Mouse (Mus musculus) midbrain, embryonic 13.5 days (tissue): Measurements from ENCODE around the gene Gm4763. TPM values are rescaled to one million over a fixed set of nuclear protein-coding genes. Genes with fewer than 3 reads are reported as not detected.
"Not testable (repeated sequence)": the region's sequence is repeated elsewhere in the genome, so short reads cannot be mapped to it uniquely, and the experiment has no call there.

Experiments used
- ATAC-seq: fragments of 200-750 bp; cut with Nextera tagmentation; 2 replicates; pipeline ENCODE4 v1.8.0; 2017; ENCODE audit warnings: mild to moderate bottlenecking, moderate TSS enrichment, moderate library complexity
- H3K27ac ChIP-seq: fragments of 300-500 bp; sonication (generic); 2 replicates; pipeline ENCODE4 v1.5.1; 2015; ENCODE audit warnings: inconsistent platforms, mild to moderate bottlenecking, moderate library complexity
- H3K27me3 ChIP-seq: fragments of 300-500 bp; sonication (generic); 2 replicates; pipeline ENCODE4 v1.6.1; 2015; ENCODE audit warnings: mild to moderate bottlenecking, inconsistent platforms
- H3K36me3 ChIP-seq: fragments of 300-500 bp; sonication (generic); 2 replicates; pipeline ENCODE4 v1.6.1; 2015; ENCODE audit warnings: mild to moderate bottlenecking, inconsistent platforms
- H3K4me1 ChIP-seq: fragments of 300-500 bp; sonication (generic); replicated peaks from 2 replicates; pipeline ENCODE4 v1.6.1; 2015; ENCODE audit warnings: inconsistent platforms
- H3K4me2 ChIP-seq: fragments of 300-500 bp; sonication (generic); replicated peaks from 2 replicates; pipeline ENCODE4 v1.6.1; 2015; ENCODE audit warnings: moderate library complexity, mild to moderate bottlenecking, inconsistent platforms
- H3K4me3 ChIP-seq: fragments of 300-500 bp; sonication (generic); replicated peaks from 2 replicates; pipeline ENCODE4 v1.5.1; 2015; ENCODE audit warnings: mild to moderate bottlenecking, inconsistent platforms
- H3K9ac ChIP-seq: fragments of 300-500 bp; sonication (generic); replicated peaks from 2 replicates; pipeline ENCODE4 v1.6.1; 2015; ENCODE audit warnings: mild to moderate bottlenecking, inconsistent platforms
- H3K9me3 ChIP-seq: fragments of 300-500 bp; sonication (generic); 2 replicates; pipeline ENCODE4 v1.6.1; 2016; ENCODE audit warnings: mild to moderate bottlenecking, inconsistent platforms
- WGBS: fragments of 180-500 bp; shearing (Covaris S2); methylation state at CpG from one replicate; pipeline ENCODE4 v1.1.7; 2015; 5-methylcytosine and 5-hydroxymethylcytosine counted together
- polyA plus RNA-seq: library from polyadenylated mRNA; unstranded; fragments of >200 nt; fragmentation: Nextera tagmentation; extraction: Ambion mirVana; gene quantifications from 2 replicates; pipeline ENCODE4 v1.2.1, GENCODE M21; 2015

Gene Gm4763
- polyA plus RNA-seq, 1 experiment from 2014 or later: not detected

DNA sequence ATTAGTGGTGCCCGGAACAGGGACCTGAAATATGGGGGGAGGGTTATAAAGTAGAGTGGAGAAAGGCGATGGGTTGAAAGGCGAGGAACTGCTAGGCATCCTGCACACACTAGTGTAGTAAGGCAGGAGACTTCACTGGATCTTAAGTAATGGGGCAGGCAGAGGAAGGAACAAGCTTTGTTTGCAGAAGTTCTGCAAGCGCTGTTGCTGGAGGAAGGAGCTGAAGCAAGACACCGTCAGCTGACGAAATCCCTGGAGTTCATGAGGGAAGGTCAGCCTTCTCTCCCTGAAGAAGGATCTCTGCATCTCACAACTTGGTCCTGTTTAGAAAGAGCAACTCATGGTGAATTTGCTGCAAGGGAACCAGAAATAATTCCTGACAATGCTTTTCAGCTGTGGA is 11.7 kb downstream of the Gm4763 start:
- no peaks in the 10 kb centered on the region for H3K36me3 ChIP-seq
- no peak overlapping the region for H3K4me3 ChIP-seq
- 81% methylated on average over 6 of the region's 6 CpGs for WGBS
- no peaks in the 10 kb centered on the region for H3K27me3 ChIP-seq
- no peak overlapping the region for H3K9ac ChIP-seq
- H3K4me1 ChIP-seq: 0 out of 2 replicates have a peak, but pooled peaks cover 5% of the 10 kb centered on the region
- H3K27ac ChIP-seq: no peak overlapping the region
- no peak overlapping the region for H3K4me2 ChIP-seq
- H3K9me3 ChIP-seq: no peaks in the 10 kb centered on the region
- no peak for ATAC-seq

- Histone ChIP-seq H3K36me3 (no peaks in the 10 kb centered on the region), H3K9me3 (no peaks in the 10 kb centered on the region), H3K4me3 (no peak within 1 kb of the TSS), H3K4me2 (no peak within 1 kb of the TSS), H3K4me1 (no peaks in the 10 kb centered on the region), H3K27me3 (no peaks in the 10 kb centered on the region), H3K27ac (no peak within 1 kb of the TSS), H3K9ac (no peak within 1 kb of the TSS)
- WGBS: 91% methylated on average over 14 of the region's 14 CpGs
- no peak for ATAC-seq
Observed at GRCm38 (mm10) chr7:24708832-24709292, 17.8 kb downstream of the Gm4763 start, which contains the start of gene BC049730. TSS of gene BC049730 (plus strand) at chr7:24709242.

- not testable (repeated sequence) for H3K4me2 ChIP-seq, H3K27me3 ChIP-seq, H3K9ac ChIP-seq, H3K36me3 ChIP-seq, H3K27ac ChIP-seq, ATAC-seq, H3K9me3 ChIP-seq, H3K4me3 ChIP-seq, H3K4me1 ChIP-seq
- 90% methylated on average over 9 of the region's 9 CpGs for WGBS
Observed at GRCm38 (mm10) chr7:24702841-24703240, 23.9 kb downstream of the Gm4763 start.

- WGBS: 89% methylated on average over 4 of the region's 4 CpGs
- not testable (repeated sequence) for H3K9ac ChIP-seq, H3K27me3 ChIP-seq, H3K4me3 ChIP-seq, H3K27ac ChIP-seq, H3K4me1 ChIP-seq, H3K36me3 ChIP-seq, H3K4me2 ChIP-seq, ATAC-seq, H3K9me3 ChIP-seq
Observed at GRCm38 (mm10) chr7:24697891-24698290, 28.8 kb downstream of the Gm4763 start.

GRCm38 (mm10) chr7:24692693-24693092 is 34.0 kb downstream of the Gm4763 start:
- H3K4me3 ChIP-seq, H3K9me3 ChIP-seq, H3K4me1 ChIP-seq, H3K27me3 ChIP-seq, H3K9ac ChIP-seq, H3K36me3 ChIP-seq, ATAC-seq, H3K4me2 ChIP-seq, H3K27ac ChIP-seq: not testable (repeated sequence)
- WGBS: 91% methylated on average over 3 of the region's 3 CpGs

DNA sequence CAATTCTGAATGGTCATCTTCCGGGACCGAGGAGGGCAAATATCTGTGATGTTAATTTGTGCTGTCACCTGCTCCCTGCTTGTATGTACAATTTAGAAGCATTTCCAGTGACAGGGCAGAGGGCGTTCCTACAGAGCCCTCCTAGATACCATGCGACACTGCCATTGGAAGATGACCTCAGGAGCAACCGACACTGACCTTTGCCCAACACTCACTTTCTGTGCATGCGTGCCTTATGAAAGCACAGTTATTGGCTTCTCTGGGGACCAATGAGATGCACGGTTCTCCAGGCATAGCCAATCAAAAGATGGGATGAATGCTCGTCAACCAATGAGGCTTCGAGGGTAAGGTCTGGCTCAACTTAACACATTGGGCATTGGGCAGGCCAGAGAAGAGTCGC is 39.2 kb downstream of the Gm4763 start:
- H3K27ac ChIP-seq, H3K9me3 ChIP-seq, H3K4me1 ChIP-seq, H3K36me3 ChIP-seq, H3K4me3 ChIP-seq, H3K9ac ChIP-seq, H3K4me2 ChIP-seq, H3K27me3 ChIP-seq, ATAC-seq: not testable (repeated sequence)
- WGBS: 94% methylated on average over 10 of the region's 10 CpGs

DNA sequence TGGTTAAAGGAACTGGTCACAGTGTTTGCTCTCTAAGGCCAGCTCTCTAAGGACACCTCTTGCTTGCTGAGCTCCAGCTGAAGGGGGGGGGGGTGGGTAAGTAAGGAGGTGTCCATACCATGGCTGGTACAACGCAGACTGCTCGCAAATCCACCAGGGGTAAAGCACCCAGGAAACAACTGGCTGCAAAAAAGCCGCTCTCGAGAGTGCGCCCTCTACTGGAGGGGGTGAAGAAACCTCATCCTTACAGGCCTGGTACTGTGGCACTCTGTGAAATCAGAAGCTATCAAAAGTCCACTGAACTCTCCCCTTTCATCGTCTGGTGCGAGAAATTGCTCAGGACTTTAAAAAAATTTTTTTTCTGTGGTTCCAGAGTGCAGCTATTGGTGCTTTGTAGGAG is 42.6 kb downstream of the Gm4763 start:
- H3K4me2 ChIP-seq, H3K36me3 ChIP-seq, H3K9ac ChIP-seq, H3K4me3 ChIP-seq, H3K9me3 ChIP-seq, H3K27ac ChIP-seq, ATAC-seq, H3K27me3 ChIP-seq, H3K4me1 ChIP-seq: not testable (repeated sequence)
- 85% methylated on average over 7 of the region's 7 CpGs for WGBS

- H3K4me2 ChIP-seq: no peak within 1 kb of the TSS
- no peaks in the 10 kb centered on the region for H3K36me3 ChIP-seq
- no peak for ATAC-seq
- 90% methylated on average over 9 of the region's 9 CpGs for WGBS
- no peaks in the 10 kb centered on the region for H3K4me1 ChIP-seq
- no peaks in the 10 kb centered on the region for H3K27me3 ChIP-seq
- H3K9ac ChIP-seq: no peak within 1 kb of the TSS
- no peaks in the 10 kb centered on the region for H3K9me3 ChIP-seq
- H3K27ac ChIP-seq: no peak within 1 kb of the TSS
- H3K4me3 ChIP-seq: no peak within 1 kb of the TSS
Observed at GRCm38 (mm10) chr7:24676575-24676974, 50.1 kb downstream of the Gm4763 start, which contains the start of gene Tex101. TSS of gene Tex101 (minus strand) at chr7:24676675.

GRCm38 (mm10) chr7:24671944-24672439 is 54.7 kb downstream of the Gm4763 start:
- Histone ChIP-seq H3K9ac (no peak overlapping the region), H3K27ac (no peak overlapping the region), H3K36me3 (no peaks in the 10 kb centered on the region), H3K4me2 (no peak overlapping the region), H3K4me1 (no peaks in the 10 kb centered on the region), H3K27me3 (no peaks in the 10 kb centered on the region), H3K4me3 (no peak overlapping the region), H3K9me3 (no peaks in the 10 kb centered on the region)
- no peak for ATAC-seq
- 94% methylated on average over 23 of the region's 23 CpGs for WGBS

Other genes starting within 250 kb of the Gm4763 start
- gene Cadm4, start 244.9 kb downstream of the Gm4763 start, polyA plus RNA-seq: 52.4 and 67.8 TPM in 2 replicates
- 234 and 261 TPM in 2 replicates for gene Zfp428, start 219.9 kb downstream of the Gm4763 start, polyA plus RNA-seq
- gene AC161166.1, start 214.5 kb downstream of the Gm4763 start, polyA plus RNA-seq: 1.2 and 1.9 TPM in 2 replicates
- 20.3 and 25.3 TPM in 2 replicates for gene Irgq, start 196.2 kb downstream of the Gm4763 start, polyA plus RNA-seq
- not detected in 2 replicates for gene Pinlyp, start 180.8 kb downstream of the Gm4763 start, polyA plus RNA-seq
- 65.8 and 71.4 TPM in 2 replicates for gene Xrcc1, start 180.6 kb downstream of the Gm4763 start, polyA plus RNA-seq
- gene Ethe1, start 139.4 kb downstream of the Gm4763 start, polyA plus RNA-seq: 13.8 and 14.7 TPM in 2 replicates
- gene Zfp575, start 139.3 kb downstream of the Gm4763 start, polyA plus RNA-seq: 6.4 and 6.6 TPM in 2 replicates
- gene Phldb3, start 116.1 kb downstream of the Gm4763 start, polyA plus RNA-seq: not detected in 2 replicates
- gene Lypd3, start 90.4 kb downstream of the Gm4763 start, polyA plus RNA-seq: not detected in 2 replicates
- 0.15 TPM in 1 of 2 replicates, not detected in the other for gene Tex101, start 50.2 kb downstream of the Gm4763 start, polyA plus RNA-seq
- gene BC049730, start 17.7 kb downstream of the Gm4763 start, polyA plus RNA-seq: not detected in 2 replicates
- 0.26 and 0.34 TPM in 2 replicates for gene Cd177, start 33.4 kb upstream of the Gm4763 start, polyA plus RNA-seq
- gene Ceacam10, start 50.3 kb upstream of the Gm4763 start, polyA plus RNA-seq: not detected in 2 replicates
- 28.4 and 41.5 TPM in 2 replicates for gene Gm9844, start 135.3 kb upstream of the Gm4763 start, polyA plus RNA-seq
- gene Lypd4, start 143.0 kb upstream of the Gm4763 start, polyA plus RNA-seq: not detected in 2 replicates
- gene Dmrtc2, start 143.1 kb upstream of the Gm4763 start, polyA plus RNA-seq: not detected in 2 replicates
- gene Rps19, start 157.5 kb upstream of the Gm4763 start, polyA plus RNA-seq: 1,308 and 1,443 TPM in 2 replicates
- gene Cd79a, start 170.5 kb upstream of the Gm4763 start, polyA plus RNA-seq: 0.35 and 0.40 TPM in 2 replicates
- gene Arhgef1, start 176.0 kb upstream of the Gm4763 start, polyA plus RNA-seq: 46.7 and 59.2 TPM in 2 replicates
- gene Gm4881, start 217.6 kb upstream of the Gm4763 start, polyA plus RNA-seq: 5.7 and 6.4 TPM in 2 replicates
- 171 and 176 TPM in 2 replicates for gene Rabac1, start 245.8 kb upstream of the Gm4763 start, polyA plus RNA-seq